Mouse (Mus musculus): Measurements from ENCODE around the gene Il10rb.

Il10rb gene

GRCm38 (mm10) chr16:91455868-91456267 is 49.9 kb downstream of the Il10rb start:
- DNase-seq: no peak

GRCm38 (mm10) chr16:91458301-91458746 is 52.4 kb downstream of the Il10rb start:
- no peak for DNase-seq

GRCm38 (mm10) chr16:91458976-91459375 is 53.0 kb downstream of the Il10rb start:
- DNase-seq: no peak

- no peak for DNase-seq
Observed at GRCm38 (mm10) chr16:91459396-91459795, 53.4 kb downstream of the Il10rb start.

GRCm38 (mm10) chr16:91459841-91460370 is 53.9 kb downstream of the Il10rb start:
- no peak for DNase-seq

- DNase-seq: no peak
Observed at GRCm38 (mm10) chr16:91461066-91461638, 55.2 kb downstream of the Il10rb start.

GRCm38 (mm10) chr16:91461773-91462181 is 55.8 kb downstream of the Il10rb start:
- DNase-seq: no peak

- DNase-seq: no peak
Observed at GRCm38 (mm10) chr16:91462644-91463043, 56.7 kb downstream of the Il10rb start.

- DNase-seq: no peak
Observed at GRCm38 (mm10) chr16:91463400-91463799, 57.4 kb downstream of the Il10rb start.

- no peak for DNase-seq
Observed at GRCm38 (mm10) chr16:91463836-91464400, 58.0 kb downstream of the Il10rb start.

- peak; percentile 83 to 89 for DNase-seq
Observed at GRCm38 (mm10) chr16:91464594-91465504, 58.9 kb downstream of the Il10rb start.

GRCm38 (mm10) chr16:91465505-91466240 is 59.7 kb downstream of the Il10rb start:
- DNase-seq: no peak

GRCm38 (mm10) chr16:91466566-91466965 is 60.6 kb downstream of the Il10rb start:
- DNase-seq: no peak

GRCm38 (mm10) chr16:91470470-91470869 is 64.5 kb downstream of the Il10rb start:
- DNase-seq: no peak

GRCm38 (mm10) chr16:91471481-91471880 is 65.5 kb downstream of the Il10rb start:
- no peak for DNase-seq

Measured in cerebellum, postnatal 36 days (tissue).